Mouse (Mus musculus): ENCODE measurements around the gene Mrpl54. TPM values are rescaled to one million over a fixed set of nuclear protein-coding genes. Genes with fewer than 3 reads are reported as not detected.
"Not testable (repeated sequence)": the region's sequence is repeated elsewhere in the genome, so short reads cannot be mapped to it uniquely, and the experiment has no call there.

Mrpl54 gene
- total and polyA plus RNA-seq, 3 experiments, result 85.7 to 101 (median 93.2) TPM

DNA sequence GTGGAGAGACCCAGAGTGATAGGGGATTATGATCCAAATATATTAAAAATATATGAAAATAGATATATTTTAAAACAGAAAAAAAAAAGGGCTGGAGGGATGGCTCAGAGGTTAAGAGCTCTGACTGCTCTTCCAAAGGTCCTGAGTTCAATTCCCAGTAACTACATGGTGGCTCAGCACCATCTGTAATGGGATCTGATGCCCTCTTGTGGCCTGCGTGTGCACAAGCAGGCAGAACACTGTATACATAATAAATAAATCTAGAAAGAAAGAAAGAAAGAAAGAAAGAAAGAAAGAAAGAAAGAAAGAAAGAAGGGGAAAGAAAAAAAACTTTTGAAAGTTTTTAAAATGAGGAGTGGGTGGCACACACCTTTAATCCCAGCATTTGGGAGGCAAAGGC is 49.5 kb downstream of the Mrpl54 start:
- intact Hi-C loops (cut with DNase I); H3K27me3 ChIP-seq (ENCODE audit: control insufficient read depth, insufficient read depth, low read length): not testable (repeated sequence)
- 17% methylated on average over 1 of the region's 1 CpGs for WGBS

GRCm38 (mm10) chr10:81216810-81217209 is 49.9 kb downstream of the Mrpl54 start:
- H3K9ac ChIP-seq (ENCODE audit: low read depth, low read length), result no peak overlapping the region
- H3K79me2 ChIP-seq (replicated peaks; ENCODE audit: control insufficient read depth, insufficient read depth, low read length), result no peaks in the 10 kb centered on the region
- no peak overlapping the region for H3K27ac ChIP-seq
- DNase-seq, result no peak
- TF ChIP-seq POLR2A (IDR thresholded peaks at IDR 0.05; ENCODE audit: insufficient read depth, low read depth, low read length) (no peak), CTCF (IDR thresholded peaks at IDR 0.05) (no peak), EP300 (IDR thresholded peaks at IDR 0.05; ENCODE audit: insufficient read depth, low read depth, low read length) (no peak)
- H3K4me3 ChIP-seq, result no peak overlapping the region
- intact Hi-C loops (cut with DNase I), result no loop called here
- no peaks in the 10 kb centered on the region for H3K4me1 ChIP-seq (ENCODE audit: control insufficient read depth, insufficient read depth, low read length)
- H3K27me3 ChIP-seq (ENCODE audit: control insufficient read depth, insufficient read depth, low read length), result no peaks in the 10 kb centered on the region; the same call in 1 of the 2 replicates
- WGBS, result 84% methylated on average over 6 of the region's 6 CpGs
- no peaks in the 10 kb centered on the region for H3K36me3 ChIP-seq (ENCODE audit: control insufficient read depth, insufficient read depth, low read length)

More for the DNA sequence above, 49.5 kb downstream of the Mrpl54 start:
- H3K79me2 ChIP-seq (replicated peaks; ENCODE audit: control insufficient read depth, insufficient read depth, low read length); DNase-seq; H3K27ac ChIP-seq; H3K4me1 ChIP-seq (ENCODE audit: control insufficient read depth, insufficient read depth, low read length); H3K36me3 ChIP-seq (ENCODE audit: control insufficient read depth, insufficient read depth, low read length); H3K9ac ChIP-seq (ENCODE audit: low read depth, low read length); H3K4me3 ChIP-seq: not testable (repeated sequence)
- peak; percentile 79 for TF ChIP-seq CTCF (IDR thresholded peaks at IDR 0.05)

- WGBS, result 88% methylated on average over 6 of the region's 6 CpGs
- Histone ChIP-seq H3K9ac (ENCODE audit: low read depth, low read length) (no peak overlapping the region), H3K36me3 (ENCODE audit: control insufficient read depth, insufficient read depth, low read length) (no peaks in the 10 kb centered on the region), H3K79me2 (replicated peaks; ENCODE audit: control insufficient read depth, insufficient read depth, low read length) (no peaks in the 10 kb centered on the region), H3K27ac (no peak overlapping the region), H3K4me3 (no peak overlapping the region), H3K4me1 (ENCODE audit: control insufficient read depth, insufficient read depth, low read length) (no peaks in the 10 kb centered on the region), H3K27me3 (ENCODE audit: control insufficient read depth, insufficient read depth, low read length) (no peaks in the 10 kb centered on the region; the same call in 1 of the 2 replicates)
- intact Hi-C loops (cut with DNase I), result no loop called here
- no peak for TF ChIP-seq CTCF (IDR thresholded peaks at IDR 0.05)
- TF ChIP-seq EP300 (IDR thresholded peaks at IDR 0.05; ENCODE audit: insufficient read depth, low read depth, low read length), result no peak
- TF ChIP-seq POLR2A (IDR thresholded peaks at IDR 0.05; ENCODE audit: insufficient read depth, low read depth, low read length), result no peak
- DNase-seq, result no peak
These were observed 50.5 kb downstream of the Mrpl54 start for GRCm38 (mm10) chr10:81216260-81216659.

Small RNAs within 50 kb of the gene (microRNA-seq; reads per million reads assigned to microRNA genes)
- gene Mir3057, result 19.1 to 38.2 reads per million in 2 experiments

Other genes with a start within 250 kb of the Mrpl54 start
Only the 30 nearest of the 33 such genes appear.
- 10 to 100 TPM; 84.5 to 90.1 TPM for gene Sgta, start 206.8 kb downstream of the Mrpl54 start, total RNA-seq (2021)
- 158 and 161 TPM in 2 replicates for gene Sgta, start 206.8 kb downstream of the Mrpl54 start, polyA plus RNA-seq (2012; rRNA removed)
- gene Thop1, start 196.9 kb downstream of the Mrpl54 start, total RNA-seq (2021), result 10 to 100 TPM; 11.3 to 15.5 TPM
- gene Thop1, start 196.9 kb downstream of the Mrpl54 start, polyA plus RNA-seq (2012; rRNA removed), result 15.2 and 17.0 TPM in 2 replicates
- gene Creb3l3, start 168.1 kb downstream of the Mrpl54 start, total RNA-seq (2021), result under 1 TPM; 0.36 to 0.70 TPM
- gene Creb3l3, start 168.1 kb downstream of the Mrpl54 start, polyA plus RNA-seq (2012; rRNA removed), result 0.06 and 0.15 TPM in 2 replicates
- 100 to 1,000 TPM; 115 to 123 TPM for gene Map2k2, start 161.0 kb downstream of the Mrpl54 start, total RNA-seq (2021)
- 89.3 and 116 TPM in 2 replicates for gene Map2k2, start 161.0 kb downstream of the Mrpl54 start, polyA plus RNA-seq (2012; rRNA removed)
- gene Zbtb7a, start 131.7 kb downstream of the Mrpl54 start, total RNA-seq (2021), result 10 to 100 TPM; 35.2 to 41.4 TPM
- gene Zbtb7a, start 131.7 kb downstream of the Mrpl54 start, polyA plus RNA-seq (2012; rRNA removed), result 16.1 and 20.6 TPM in 2 replicates
- 10 to 100 TPM; 14.1 to 16.5 TPM for gene Pias4, start 99.0 kb downstream of the Mrpl54 start, total RNA-seq (2021)
- gene Pias4, start 99.0 kb downstream of the Mrpl54 start, polyA plus RNA-seq (2012; rRNA removed), result 22.3 and 23.3 TPM in 2 replicates
- gene Eef2, start 90.3 kb downstream of the Mrpl54 start, total RNA-seq (2021), result 1,000 to 10,000 TPM; 1,027 to 1,244 TPM
- gene Eef2, start 90.3 kb downstream of the Mrpl54 start, polyA plus RNA-seq (2012; rRNA removed), result 887 and 1,187 TPM in 2 replicates
- gene Dapk3, start 83.9 kb downstream of the Mrpl54 start, total RNA-seq (2021), result 10 to 100 TPM; 27.8 to 29.0 TPM
- gene Dapk3, start 83.9 kb downstream of the Mrpl54 start, polyA plus RNA-seq (2012; rRNA removed), result 30.6 and 35.5 TPM in 2 replicates
- gene 4930442H23Rik, start 83.1 kb downstream of the Mrpl54 start, total RNA-seq (2021), result not detected
- gene 4930442H23Rik, start 83.1 kb downstream of the Mrpl54 start, polyA plus RNA-seq (2012; rRNA removed), result not detected in 2 replicates
- gene Nmrk2, start 64.9 kb downstream of the Mrpl54 start, total RNA-seq (2021), result 1 to 10 TPM; 8.7 to 8.8 TPM
- gene Nmrk2, start 64.9 kb downstream of the Mrpl54 start, polyA plus RNA-seq (2012; rRNA removed), result 4.7 and 6.3 TPM in 2 replicates
- gene Atcay, start 36.1 kb downstream of the Mrpl54 start, total RNA-seq (2021), result under 1 TPM in 1 of 2 experiments, not detected in 1; 0.09 TPM
- gene Atcay, start 36.1 kb downstream of the Mrpl54 start, polyA plus RNA-seq (2012; rRNA removed), result 0.14 and 0.20 TPM in 2 replicates
- gene Zfr2, start 33.8 kb downstream of the Mrpl54 start, total RNA-seq (2021), result 1 to 10 TPM; 1.8 to 2.0 TPM
- 5.0 and 6.3 TPM in 2 replicates for gene Zfr2, start 33.8 kb downstream of the Mrpl54 start, polyA plus RNA-seq (2012; rRNA removed)
- under 1 TPM; 0.48 to 0.86 TPM for gene Matk, start 14.0 kb downstream of the Mrpl54 start, total RNA-seq (2021)
- 0.97 and 1.5 TPM in 2 replicates for gene Matk, start 14.0 kb downstream of the Mrpl54 start, polyA plus RNA-seq (2012; rRNA removed)
- 100 to 1,000 TPM; 111 to 123 TPM for gene Apba3, start within 50 bp of the Mrpl54 start, total RNA-seq (2021)
- gene Apba3, start within 50 bp of the Mrpl54 start, polyA plus RNA-seq (2012; rRNA removed), result 151 TPM in 2 replicates
- not detected for gene Tjp3, start 24.6 kb upstream of the Mrpl54 start, total RNA-seq (2021)
- gene Tjp3, start 24.6 kb upstream of the Mrpl54 start, polyA plus RNA-seq (2012; rRNA removed), result 0.12 and 0.78 TPM in 2 replicates
- 10 to 100 TPM; 27.0 to 28.0 TPM for gene Pip5k1c, start 26.0 kb upstream of the Mrpl54 start, total RNA-seq (2021)
- gene Pip5k1c, start 26.0 kb upstream of the Mrpl54 start, polyA plus RNA-seq (2012; rRNA removed), result 37.5 and 44.2 TPM in 2 replicates
- gene Cactin, start 54.2 kb upstream of the Mrpl54 start, total RNA-seq (2021), result 10 to 100 TPM; 16.1 to 18.0 TPM
- gene Cactin, start 54.2 kb upstream of the Mrpl54 start, polyA plus RNA-seq (2012; rRNA removed), result 15.4 and 18.0 TPM in 2 replicates
- gene Tbxa2r, start 61.8 kb upstream of the Mrpl54 start, total RNA-seq (2021), result 1 to 10 TPM; 3.8 to 4.1 TPM
- 7.1 and 8.7 TPM in 2 replicates for gene Tbxa2r, start 61.8 kb upstream of the Mrpl54 start, polyA plus RNA-seq (2012; rRNA removed)
- gene Gipc3, start 76.3 kb upstream of the Mrpl54 start, total RNA-seq (2021), result 1 to 10 TPM; 5.5 to 6.4 TPM
- gene Gipc3, start 76.3 kb upstream of the Mrpl54 start, polyA plus RNA-seq (2012; rRNA removed), result 4.7 and 4.8 TPM in 2 replicates
- 10 to 100 TPM; 55.6 to 58.1 TPM for gene Hmg20b, start 83.5 kb upstream of the Mrpl54 start, total RNA-seq (2021)
- gene Hmg20b, start 83.5 kb upstream of the Mrpl54 start, polyA plus RNA-seq (2012; rRNA removed), result 44.3 and 54.9 TPM in 2 replicates
- gene Mfsd12, start 90.6 kb upstream of the Mrpl54 start, total RNA-seq (2021), result 10 to 100 TPM; 10.6 to 11.1 TPM
- gene Mfsd12, start 90.6 kb upstream of the Mrpl54 start, polyA plus RNA-seq (2012; rRNA removed), result 9.6 and 10.5 TPM in 2 replicates
- gene 4930404N11Rik, start 98.9 kb upstream of the Mrpl54 start, total RNA-seq (2021), result 1 to 10 TPM in 1 of 2 experiments, under 1 TPM in 1; 0.64 to 1.1 TPM
- gene 4930404N11Rik, start 98.9 kb upstream of the Mrpl54 start, polyA plus RNA-seq (2012; rRNA removed), result 0.32 and 1.2 TPM in 2 replicates
- 10 to 100 TPM; 29.9 to 31.5 TPM for gene Fzr1, start 111.6 kb upstream of the Mrpl54 start, total RNA-seq (2021)
- gene Fzr1, start 111.6 kb upstream of the Mrpl54 start, polyA plus RNA-seq (2012; rRNA removed), result 49.3 and 56.1 TPM in 2 replicates
- gene Dohh, start 117.5 kb upstream of the Mrpl54 start, total RNA-seq (2021), result 10 to 100 TPM; 46.6 to 53.8 TPM
- gene Dohh, start 117.5 kb upstream of the Mrpl54 start, polyA plus RNA-seq (2012; rRNA removed), result 48.5 and 56.9 TPM in 2 replicates
- 1 to 10 TPM in 1 of 2 experiments, under 1 TPM in 1; 0.73 to 1.9 TPM for gene Gm48551, start 117.5 kb upstream of the Mrpl54 start, total RNA-seq (2021)
- 2.1 and 3.5 TPM in 2 replicates for gene Gm48551, start 117.5 kb upstream of the Mrpl54 start, polyA plus RNA-seq (2012; rRNA removed)
- 1 to 10 TPM in 1 of 2 experiments, not detected in 1; 1.2 TPM for gene Gm48552, start 122.1 kb upstream of the Mrpl54 start, total RNA-seq (2021)
- gene Gm48552, start 122.1 kb upstream of the Mrpl54 start, polyA plus RNA-seq (2012; rRNA removed), result 0.88 and 1.2 TPM in 2 replicates
- 1 to 10 TPM; 2.0 to 2.3 TPM for gene Smim24, start 126.1 kb upstream of the Mrpl54 start, total RNA-seq (2021)
- 8.3 and 8.6 TPM in 2 replicates for gene Smim24, start 126.1 kb upstream of the Mrpl54 start, polyA plus RNA-seq (2012; rRNA removed)
- gene Nfic, start 188.7 kb upstream of the Mrpl54 start, total RNA-seq (2021), result 100 to 1,000 TPM in 1 of 2 experiments, 10 to 100 TPM in 1; 94.2 to 104 TPM
- 59.9 and 80.1 TPM in 2 replicates for gene Nfic, start 188.7 kb upstream of the Mrpl54 start, polyA plus RNA-seq (2012; rRNA removed)
- gene Celf5, start 215.8 kb upstream of the Mrpl54 start, total RNA-seq (2021), result under 1 TPM in 1 of 2 experiments, not detected in 1; 0.16 TPM
- 0.39 and 0.73 TPM in 2 replicates for gene Celf5, start 215.8 kb upstream of the Mrpl54 start, polyA plus RNA-seq (2012; rRNA removed)
- 10 to 100 TPM; 68.6 to 74.2 TPM for gene Ncln, start 229.5 kb upstream of the Mrpl54 start, total RNA-seq (2021)
- 107 and 116 TPM in 2 replicates for gene Ncln, start 229.5 kb upstream of the Mrpl54 start, polyA plus RNA-seq (2012; rRNA removed)

Measured in heart, adult 2 months (tissue).